Mouse (Mus musculus): ENCODE data around the gene Csmd2.
A peak's percentile ranks its signal among the peaks of the same experiment; 100 is the strongest.

GRCm38 (mm10) chr4:128383800-128384199 is 396.1 kb downstream of the Csmd2 start:
- TF ChIP-seq CTCF (IDR thresholded peaks at IDR 0.05; ENCODE audit: low read depth) (peak; percentile 28; the same call in 1 of the 2 replicates), EP300 (IDR thresholded peaks at IDR 0.05; ENCODE audit: low read depth) (no peak)

Data from liver, postnatal 0 days (tissue).